Mouse (Mus musculus) CD4-positive, CD25-positive, alpha-beta regulatory T cell, adult 2 months (primary cell): ENCODE measurements around the gene Akr1b3.

Experiments used
- DNase-seq: peaks from one replicate; pipeline ENCODE4 v3.0.0-alpha.2; 2012; ENCODE audit warnings: low read depth, low spot score

The Akr1b3 gene

GRCm38 (mm10) chr6:34331379-34331778 is 14.1 kb upstream of the Akr1b3 start:
- no peak for DNase-seq

- no peak for DNase-seq
Measured at GRCm38 (mm10) chr6:34322121-34322520, 4.8 kb upstream of the Akr1b3 start.

- peak; percentile 31 for DNase-seq
Measured at GRCm38 (mm10) chr6:34318636-34319035, 1.4 kb upstream of the Akr1b3 start.

GRCm38 (mm10) chr6:34318172-34318571 is 894 bp upstream of the Akr1b3 start:
- peak; percentile 51 for DNase-seq

- no peak for DNase-seq
Measured at GRCm38 (mm10) chr6:34313921-34314320, 3.4 kb downstream of the Akr1b3 start.

GRCm38 (mm10) chr6:34313386-34313785 is 3.9 kb downstream of the Akr1b3 start:
- no peak for DNase-seq

GRCm38 (mm10) chr6:34310023-34310595 is 7.2 kb downstream of the Akr1b3 start:
- no peak for DNase-seq

GRCm38 (mm10) chr6:34309526-34309925 is 7.8 kb downstream of the Akr1b3 start:
- DNase-seq = no peak

- no peak for DNase-seq
Measured at GRCm38 (mm10) chr6:34306797-34307196, 10.5 kb downstream of the Akr1b3 start.

- DNase-seq = no peak
Measured at GRCm38 (mm10) chr6:34304675-34305241, 12.5 kb downstream of the Akr1b3 start.

GRCm38 (mm10) chr6:34297055-34297454 is 20.2 kb downstream of the Akr1b3 start:
- DNase-seq = no peak

GRCm38 (mm10) chr6:34295437-34295836 is 21.8 kb downstream of the Akr1b3 start:
- DNase-seq = no peak

- peak; percentile 89 for DNase-seq
Measured at GRCm38 (mm10) chr6:34292882-34293487, 24.3 kb downstream of the Akr1b3 start.

GRCm38 (mm10) chr6:34292196-34292881 is 24.9 kb downstream of the Akr1b3 start:
- DNase-seq = no peak

GRCm38 (mm10) chr6:34290681-34291080 is 26.6 kb downstream of the Akr1b3 start:
- no peak for DNase-seq

- no peak for DNase-seq
Measured at GRCm38 (mm10) chr6:34290091-34290490, 27.2 kb downstream of the Akr1b3 start.

GRCm38 (mm10) chr6:34288098-34288497 is 29.2 kb downstream of the Akr1b3 start:
- no peak for DNase-seq

GRCm38 (mm10) chr6:34286841-34287240 is 30.4 kb downstream of the Akr1b3 start:
- no peak for DNase-seq

GRCm38 (mm10) chr6:34278385-34278784 is 38.9 kb downstream of the Akr1b3 start:
- DNase-seq = no peak

- DNase-seq = peak; percentile 76
Measured at GRCm38 (mm10) chr6:34277665-34278064, 39.6 kb downstream of the Akr1b3 start.

GRCm38 (mm10) chr6:34274346-34274745 is 42.9 kb downstream of the Akr1b3 start:
- peak; percentile 8 for DNase-seq

- DNase-seq = peak; percentile 21
Measured at GRCm38 (mm10) chr6:34273073-34273472, 44.2 kb downstream of the Akr1b3 start.

- DNase-seq = peak; percentile 24
Measured at GRCm38 (mm10) chr6:34272462-34272861, 44.8 kb downstream of the Akr1b3 start.
